Mouse (Mus musculus) G1E (cell line): ENCODE measurements at regions not wholly inside any gene's neighbourhood (a gene's known extent, or its start where the extent isn't known, plus 50 kb on each side); places are given as distances from the start of the nearest gene placed in this dataset.

Source experiments
- ATAC-seq: 2 replicates; pipeline ENCODE4 v1.8.0; 2016; ENCODE audit warnings: mild to moderate bottlenecking; ENCODE audit not compliant: insufficient number of reproducible peaks, poor library complexity, low FRiP score, severe bottlenecking; ENCODE audit errors: extremely low read depth
- DNase-seq: peaks from one replicate; pipeline ENCODE4 v3.0.0; 2012; ENCODE audit warnings: low spot score
- H3K27me3 ChIP-seq: 2 replicates; pipeline ENCODE4 v1.6.1; 2012; ENCODE audit warnings: mild to moderate bottlenecking, low read length, inconsistent platforms; ENCODE audit not compliant: insufficient read depth
- H3K36me3 ChIP-seq: replicated peaks from 2 replicates; pipeline ENCODE3; 2012; ENCODE audit warnings: mild to moderate bottlenecking, inconsistent platforms
- H3K4me1 ChIP-seq: 2 replicates; pipeline ENCODE4 v1.6.1; 2012; ENCODE audit warnings: low read depth, low read length, inconsistent platforms, mixed read lengths; ENCODE audit not compliant: insufficient read depth
- H3K4me3 ChIP-seq: 2 replicates; pipeline ENCODE4 v1.5.1; 2012; ENCODE audit warnings: low read depth, mild to moderate bottlenecking, inconsistent platforms, low read length, moderate library complexity, mixed read lengths
- H3K9me3 ChIP-seq: replicated peaks from 2 replicates; pipeline ENCODE4 v1.6.1; 2012; ENCODE audit warnings: inconsistent platforms
- CTCF ChIP-seq: IDR thresholded peaks from 2 replicates; pipeline ENCODE4 v1.5.1; 2012; ENCODE audit warnings: low read depth, low read length, inconsistent platforms, mixed read lengths
- GATA1 ChIP-seq: IDR thresholded peaks from 2 replicates; pipeline ENCODE4 v1.6.1; 2012; ENCODE audit warnings: borderline replicate concordance, low read length, inconsistent platforms, mixed read lengths
- GATA2 ChIP-seq: IDR thresholded peaks from 2 replicates; pipeline ENCODE4 v1.6.1; 2012; ENCODE audit warnings: low read depth, low read length, inconsistent platforms, borderline replicate concordance
- POLR2AphosphoS5 ChIP-seq: IDR thresholded peaks from 2 replicates; pipeline ENCODE4 v1.6.1; 2012; ENCODE audit warnings: low read depth, low read length, inconsistent platforms; ENCODE audit not compliant: insufficient replicate concordance
- TAL1 ChIP-seq: conservative IDR thresholded peaks from 2 replicates; pipeline ENCODE4 v1.6.1; 2012; ENCODE audit warnings: low read depth, low read length, inconsistent platforms, mixed read lengths

- no peak for ATAC-seq
- no peak overlapping the region for H3K4me3 ChIP-seq
Measured at GRCm38 (mm10) chr11:57432299-57432698, 86.1 kb downstream of the Fam114a2 start.

GRCm38 (mm10) chr11:57431886-57432285 lies 86.5 kb downstream of the Fam114a2 start:
- H3K9me3 ChIP-seq: no peaks in the 10 kb centered on the region
- H3K4me3 ChIP-seq: no peak overlapping the region
- no peak for DNase-seq
- H3K27me3 ChIP-seq: no peaks in the 10 kb centered on the region
- H3K4me1 ChIP-seq: no peaks in the 10 kb centered on the region
- TF ChIP-seq CTCF (no peak), POLR2AphosphoS5 (no peak), GATA1 (no peak), GATA2 (no peak), TAL1 (no peak)
- no peak for ATAC-seq
- H3K36me3 ChIP-seq: no peaks in the 10 kb centered on the region

More at GRCm38 (mm10) chr11:57432299-57432698, 86.1 kb downstream of the Fam114a2 start:
- Histone ChIP-seq H3K9me3 (no peaks in the 10 kb centered on the region), H3K27me3 (no peaks in the 10 kb centered on the region), H3K4me1 (no peaks in the 10 kb centered on the region), H3K36me3 (no peaks in the 10 kb centered on the region)
- TF ChIP-seq GATA2: no peak
- TF ChIP-seq CTCF: no peak
- no peak for TF ChIP-seq GATA1
- no peak for TF ChIP-seq TAL1
- TF ChIP-seq POLR2AphosphoS5: no peak
- no peak for DNase-seq

DNA sequence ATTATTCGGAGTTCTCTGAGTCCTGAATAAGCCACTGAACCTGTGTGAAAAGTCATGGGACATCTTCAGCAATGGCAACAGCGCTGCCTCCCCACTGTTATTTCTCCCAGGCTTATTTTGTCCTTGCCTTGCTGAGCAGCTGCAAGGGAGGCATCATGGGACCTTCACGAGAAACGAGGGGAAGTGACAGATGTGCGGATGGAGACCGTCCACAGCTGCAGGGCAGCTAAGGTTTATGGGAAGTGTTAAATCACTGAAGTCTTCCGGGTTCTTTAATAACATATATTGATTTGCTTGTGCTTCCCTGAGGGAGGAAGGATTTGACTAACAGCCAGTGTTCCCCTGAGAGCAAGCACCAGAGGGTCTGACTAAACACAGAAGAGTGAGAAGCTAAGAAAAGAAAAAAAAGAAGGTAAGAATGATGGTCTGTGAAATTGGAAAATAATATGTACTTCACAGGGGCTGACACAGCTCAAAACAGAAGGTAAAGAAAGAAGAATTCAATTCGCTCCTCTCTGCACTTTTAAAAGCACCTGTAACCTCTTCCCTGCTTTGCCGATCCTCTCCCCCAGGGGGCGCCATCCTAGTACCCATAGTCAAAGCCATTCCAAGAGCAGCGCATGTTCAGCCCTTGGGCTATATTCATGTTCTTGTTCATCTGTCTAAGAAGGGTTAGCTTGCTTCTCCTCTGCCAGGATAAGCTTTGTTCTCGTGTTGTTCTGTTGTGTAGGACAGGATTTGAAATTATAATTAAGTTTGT lies 92.2 kb downstream of the Fam114a2 start:
- DNase-seq (no peak), ATAC-seq (no peak)
- H3K4me3 ChIP-seq: no peak overlapping the region
- H3K27me3 ChIP-seq: no peaks in the 10 kb centered on the region
- no peak for TF ChIP-seq POLR2AphosphoS5
- TF ChIP-seq CTCF: peak; percentile 39; the same call in 1 of the 2 replicates
- TF ChIP-seq GATA2: no peak
- TF ChIP-seq GATA1: no peak
- TF ChIP-seq TAL1: no peak
- no peaks in the 10 kb centered on the region for H3K36me3 ChIP-seq
- H3K9me3 ChIP-seq: no peaks in the 10 kb centered on the region
- no peaks in the 10 kb centered on the region for H3K4me1 ChIP-seq

DNA sequence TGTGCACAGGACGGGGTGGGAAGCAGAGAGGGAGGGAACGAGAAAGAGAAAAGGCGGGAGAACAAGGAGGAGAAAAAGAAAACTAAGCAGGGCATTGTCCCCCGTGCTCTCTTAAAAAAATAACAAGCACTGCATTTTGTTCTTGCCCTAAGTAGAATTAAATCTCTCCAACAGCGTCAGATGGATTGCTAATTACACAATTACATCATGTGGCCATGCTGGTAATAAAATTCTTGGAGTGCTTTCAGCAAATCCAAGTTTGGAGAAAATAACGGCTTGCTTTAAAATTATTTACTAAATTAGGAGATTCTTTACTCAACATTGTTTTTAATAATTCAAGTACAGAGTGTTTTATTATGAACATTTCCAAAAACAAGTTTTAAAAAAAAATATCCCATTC lies 99.0 kb downstream of the Fam114a2 start:
- peaks cover 2% of the 10 kb centered on the region; the same call in 1 of the 2 replicates for H3K27me3 ChIP-seq
- TF ChIP-seq POLR2AphosphoS5: no peak
- no peak for TF ChIP-seq TAL1
- no peak for TF ChIP-seq CTCF
- TF ChIP-seq GATA1: no peak
- no peak for TF ChIP-seq GATA2
- H3K36me3 ChIP-seq: no peaks in the 10 kb centered on the region
- H3K4me1 ChIP-seq: no peaks in the 10 kb centered on the region
- no peaks in the 10 kb centered on the region for H3K9me3 ChIP-seq
- DNase-seq (no peak), ATAC-seq (no peak)
- no peak overlapping the region for H3K4me3 ChIP-seq

GRCm38 (mm10) chr11:57416011-57416410 lies 102.4 kb downstream of the Fam114a2 start:
- Histone ChIP-seq H3K27me3 (peaks cover 2% of the 10 kb centered on the region; the same call in 1 of the 2 replicates), H3K4me3 (no peak overlapping the region), H3K4me1 (no peaks in the 10 kb centered on the region), H3K36me3 (no peaks in the 10 kb centered on the region), H3K9me3 (no peaks in the 10 kb centered on the region)
- DNase-seq (no peak), ATAC-seq (no peak)
- TF ChIP-seq GATA1 (no peak), CTCF (no peak), TAL1 (no peak), POLR2AphosphoS5 (no peak), GATA2 (no peak)

DNA sequence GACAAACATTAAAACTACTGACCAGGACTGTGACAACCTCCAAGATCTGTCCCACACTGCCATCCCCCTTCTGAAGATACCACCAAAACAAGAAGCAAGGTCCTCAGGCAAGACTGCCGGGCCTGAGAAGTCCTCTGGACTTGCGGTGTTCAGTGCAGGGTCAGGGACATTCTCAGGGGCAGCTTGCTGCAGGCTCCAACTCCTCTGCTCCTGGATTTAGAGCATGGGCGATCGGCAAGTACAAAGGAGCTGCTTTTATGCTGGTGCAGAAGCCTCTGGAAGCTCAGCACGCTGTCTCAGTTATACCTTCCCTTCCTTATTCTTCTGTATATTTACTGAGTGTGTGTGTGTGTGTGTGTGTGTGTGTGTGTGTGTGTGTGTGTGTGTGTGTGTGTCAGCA lies 103.2 kb downstream of the Fam114a2 start:
- ATAC-seq (no peak), DNase-seq (no peak)
- Histone ChIP-seq H3K27me3 (peaks cover 2% of the 10 kb centered on the region; the same call in 1 of the 2 replicates), H3K9me3 (no peaks in the 10 kb centered on the region), H3K4me3 (no peak overlapping the region), H3K4me1 (no peaks in the 10 kb centered on the region), H3K36me3 (no peaks in the 10 kb centered on the region)
- TF ChIP-seq TAL1: no peak
- TF ChIP-seq CTCF: no peak

DNA sequence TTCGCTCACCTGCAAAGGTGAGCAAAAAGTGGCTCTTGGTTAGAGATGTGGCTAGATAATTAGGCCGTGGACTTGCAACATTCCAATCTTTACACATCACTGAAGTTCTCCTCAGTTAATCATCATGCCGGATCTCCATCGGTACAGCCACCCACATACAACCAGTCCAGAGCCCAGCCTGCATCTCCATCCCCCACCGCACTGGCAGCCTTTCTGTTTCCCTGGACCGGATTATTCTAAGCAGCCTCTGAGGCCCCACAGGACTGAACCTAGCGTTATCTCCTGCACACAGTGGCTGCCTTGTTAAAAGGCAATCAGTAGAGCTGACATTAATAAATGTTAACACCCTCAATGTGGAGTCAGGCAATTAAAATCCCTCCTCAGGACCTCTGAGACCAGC lies 103.7 kb downstream of the Fam114a2 start:
- no peak for DNase-seq
- H3K27me3 ChIP-seq: peaks cover 2% of the 10 kb centered on the region; the same call in 1 of the 2 replicates
- TF ChIP-seq TAL1 (no peak), CTCF (no peak), POLR2AphosphoS5 (no peak), GATA1 (no peak), GATA2 (no peak)

More for the DNA sequence above, 103.7 kb downstream of the Fam114a2 start:
- Histone ChIP-seq H3K4me1 (no peaks in the 10 kb centered on the region), H3K36me3 (no peaks in the 10 kb centered on the region), H3K4me3 (no peak overlapping the region), H3K9me3 (no peaks in the 10 kb centered on the region)
- ATAC-seq: no peak
